Mouse (Mus musculus) intestine, embryonic 16.5 days (tissue): ENCODE measurements around the gene Abcf1. TPM values are rescaled to one million over a fixed set of nuclear protein-coding genes. Genes with fewer than 3 reads are reported as not detected.

Source experiments
- ATAC-seq: fragments of 200-750 bp; cut with Nextera tagmentation; 2 replicates; pipeline ENCODE4 v1.8.0; 2017; ENCODE audit warnings: moderate TSS enrichment, moderate library complexity
- H3K27ac ChIP-seq: fragments of 300-500 bp; sonication (generic); 2 replicates; pipeline ENCODE4 v1.5.1; 2014; ENCODE audit warnings: mild to moderate bottlenecking, low read length
- H3K27me3 ChIP-seq: fragments of 300-500 bp; sonication (generic); replicated peaks from 2 replicates; pipeline ENCODE4 v1.6.1; 2014; ENCODE audit warnings: low read length, control low read depth, mixed read lengths; ENCODE audit not compliant: control insufficient read depth, insufficient read depth
- H3K36me3 ChIP-seq: fragments of 300-500 bp; sonication (generic); 2 replicates; pipeline ENCODE4 v1.6.1; 2014; ENCODE audit warnings: low read length, control low read depth; ENCODE audit not compliant: control insufficient read depth, insufficient read depth
- H3K4me1 ChIP-seq: fragments of 300-500 bp; sonication (generic); 2 replicates; pipeline ENCODE4 v1.6.1; 2014; ENCODE audit warnings: low read length, control low read depth, mixed read lengths; ENCODE audit not compliant: control insufficient read depth, insufficient read depth
- H3K4me2 ChIP-seq: fragments of 300-500 bp; sonication (generic); 2 replicates; pipeline ENCODE4 v1.6.1; 2014; ENCODE audit warnings: low read depth, low read length, control low read depth
- H3K4me3 ChIP-seq: fragments of 300-500 bp; sonication (generic); 2 replicates; pipeline ENCODE4 v1.5.1; 2014; ENCODE audit warnings: mild to moderate bottlenecking, low read length
- H3K9ac ChIP-seq: fragments of 300-500 bp; sonication (generic); 2 replicates; pipeline ENCODE4 v1.6.1; 2014; ENCODE audit warnings: low read depth, low read length
- H3K9me3 ChIP-seq: fragments of 300-500 bp; sonication (generic); 2 replicates; pipeline ENCODE4 v1.6.1; 2016; ENCODE audit warnings: low read length, control low read depth; ENCODE audit not compliant: control insufficient read depth
- WGBS: fragments of 180-500 bp; shearing (Covaris S2); extraction: QIAGEN DNeasy Blood & Tissue Kit; methylation state at CpG from one replicate; pipeline ENCODE4 v1.1.7; 2014; 5-methylcytosine and 5-hydroxymethylcytosine counted together
- polyA plus RNA-seq: library from polyadenylated mRNA; unstranded; fragments of >200 nt; fragmentation: Nextera tagmentation; extraction: Ambion mirVana; gene quantifications from 2 replicates; pipeline ENCODE4 v1.2.1, GENCODE M21; 2015

The Abcf1 gene
- polyA plus RNA-seq, 1 experiment from 2014 or later: 88.5 TPM

- Histone ChIP-seq H3K27ac (no peak overlapping the region), H3K36me3 (no peaks in the 10 kb centered on the region), H3K4me2 (no peak overlapping the region), H3K4me3 (no peak overlapping the region), H3K9me3 (no peaks in the 10 kb centered on the region; the same call in 1 of the 2 replicates), H3K9ac (no peak overlapping the region), H3K27me3 (no peaks in the 10 kb centered on the region), H3K4me1 (peaks cover 9% of the 10 kb centered on the region; the same call in 1 of the 2 replicates)
- WGBS: 65% methylated on average over 4 of the region's 4 CpGs
- ATAC-seq: no peak
Observed at GRCm38 (mm10) chr17:36000349-36000748, 30.8 kb upstream of the Abcf1 start.

DNA sequence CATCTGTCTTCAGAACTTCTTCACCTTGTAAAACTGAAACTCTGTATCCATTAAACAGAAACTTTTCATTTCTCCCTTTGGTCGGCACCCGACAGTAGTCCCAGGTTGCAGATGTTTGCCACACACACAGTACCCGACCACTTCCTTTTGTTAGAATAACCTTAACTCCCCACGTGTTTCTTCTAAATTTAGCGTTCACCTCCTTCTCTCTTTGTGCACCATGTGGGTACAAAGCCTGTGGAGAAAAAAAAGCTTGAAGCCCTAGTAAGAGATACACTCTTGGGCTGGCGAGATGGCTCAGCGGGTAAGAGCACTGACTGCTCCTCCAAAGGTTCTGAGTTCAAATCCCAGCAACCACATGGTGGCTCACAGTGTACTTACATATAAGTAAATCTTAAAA is 29.8 kb upstream of the Abcf1 start:
- Histone ChIP-seq H3K4me1 (peaks cover 11% of the 10 kb centered on the region; the same call in 1 of the 2 replicates), H3K9me3 (no peaks in the 10 kb centered on the region; the same call in 1 of the 2 replicates), H3K36me3 (no peaks in the 10 kb centered on the region), H3K9ac (no peak overlapping the region), H3K4me2 (no peak overlapping the region), H3K27ac (no peak overlapping the region), H3K27me3 (no peaks in the 10 kb centered on the region), H3K4me3 (no peak overlapping the region)
- ATAC-seq: no peak
- 82% methylated on average over 7 of the region's 7 CpGs for WGBS

DNA sequence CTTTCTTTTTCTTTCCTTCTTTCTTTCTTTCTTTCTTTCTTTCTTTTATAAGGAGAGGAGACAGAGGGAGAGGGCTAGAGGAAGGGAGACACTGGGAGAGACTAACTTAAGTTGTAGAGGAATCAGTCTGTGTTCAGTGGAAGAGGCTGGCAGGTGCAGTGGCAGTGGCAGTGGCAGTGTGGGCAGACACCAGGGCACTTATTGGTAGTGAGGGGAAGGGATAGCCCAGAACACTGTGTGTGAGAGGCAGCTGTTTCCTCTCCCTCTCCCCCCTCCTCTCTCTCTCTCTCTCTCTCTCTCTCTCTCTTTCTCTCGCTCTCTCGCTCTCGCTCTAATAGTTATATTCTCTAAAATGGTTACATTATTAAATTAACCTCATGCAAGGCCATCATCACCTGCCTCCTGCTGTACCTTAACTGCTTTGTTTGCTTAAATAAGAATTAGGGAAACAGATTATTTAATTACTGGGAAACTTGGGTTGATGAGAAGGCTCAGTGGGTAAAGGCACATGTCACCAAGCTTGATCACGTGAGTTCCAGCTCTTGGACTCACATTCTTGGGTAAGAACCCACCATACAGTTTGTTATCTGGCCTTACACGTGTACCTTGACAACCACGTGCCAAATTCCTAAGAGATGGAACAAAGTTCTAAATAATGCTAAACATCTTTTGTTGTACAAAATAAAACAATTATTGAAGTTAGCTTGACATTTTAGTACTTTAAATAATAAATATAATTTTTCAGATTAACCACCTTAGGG is 29.2 kb upstream of the Abcf1 start:
- Histone ChIP-seq H3K4me2 (no peak overlapping the region), H3K36me3 (no peaks in the 10 kb centered on the region), H3K4me3 (no peak overlapping the region), H3K4me1 (peaks cover 11% of the 10 kb centered on the region; the same call in 1 of the 2 replicates), H3K9ac (no peak overlapping the region), H3K27me3 (no peaks in the 10 kb centered on the region), H3K27ac (no peak overlapping the region), H3K9me3 (no peaks in the 10 kb centered on the region; the same call in 1 of the 2 replicates)
- WGBS: 86% methylated on average over 6 of the region's 6 CpGs
- ATAC-seq: no peak

- 63% methylated on average over 12 of the region's 12 CpGs for WGBS
- Histone ChIP-seq H3K27ac (no peak overlapping the region), H3K4me3 (no peak overlapping the region), H3K27me3 (no peaks in the 10 kb centered on the region), H3K36me3 (no peaks in the 10 kb centered on the region), H3K4me2 (no peak overlapping the region), H3K9me3 (no peaks in the 10 kb centered on the region; the same call in 1 of the 2 replicates), H3K9ac (no peak overlapping the region), H3K4me1 (peaks cover 11% of the 10 kb centered on the region; the same call in 1 of the 2 replicates)
- ATAC-seq: no peak
Observed at GRCm38 (mm10) chr17:35997713-35998510, 28.4 kb upstream of the Abcf1 start.

GRCm38 (mm10) chr17:35996949-35997348 is 27.4 kb upstream of the Abcf1 start:
- Histone ChIP-seq H3K27me3 (no peaks in the 10 kb centered on the region), H3K4me2 (no peak overlapping the region), H3K9me3 (no peaks in the 10 kb centered on the region), H3K4me1 (peaks cover 12% of the 10 kb centered on the region; the same call in 1 of the 2 replicates), H3K27ac (no peak overlapping the region), H3K9ac (no peak overlapping the region), H3K36me3 (no peaks in the 10 kb centered on the region), H3K4me3 (no peak overlapping the region)
- WGBS: under 1% methylated on average over 11 of the region's 11 CpGs
- ATAC-seq: peak; percentile 64

GRCm38 (mm10) chr17:35994879-35995240 is 25.3 kb upstream of the Abcf1 start:
- no peak overlapping the region for H3K27ac ChIP-seq
- WGBS: 1% methylated on average over 14 of the region's 14 CpGs

GRCm38 (mm10) chr17:35994175-35994878 is 24.8 kb upstream of the Abcf1 start:
- peaks cover 7% of the 10 kb centered on the region; the same call in 1 of the 2 replicates for H3K4me1 ChIP-seq
- H3K36me3 ChIP-seq: no peaks in the 10 kb centered on the region
- 0 out of 2 replicates have a peak overlapping the region, but pooled peaks have one; percentile 12 for H3K27ac ChIP-seq
- H3K9me3 ChIP-seq: no peaks in the 10 kb centered on the region
- H3K4me3 ChIP-seq: peak overlapping the region; percentile 55
- H3K27me3 ChIP-seq: no peaks in the 10 kb centered on the region
- ATAC-seq: peak; percentile 69
- peak overlapping the region; percentile 63 for H3K4me2 ChIP-seq
- H3K9ac ChIP-seq: peak overlapping the region; percentile 51
- WGBS: 4% methylated on average over 31 of the region's 31 CpGs

More at GRCm38 (mm10) chr17:35994879-35995240, 25.3 kb upstream of the Abcf1 start:
- H3K4me3 ChIP-seq: peak overlapping the region; percentile 55
- no peaks in the 10 kb centered on the region for H3K36me3 ChIP-seq
- no peaks in the 10 kb centered on the region for H3K27me3 ChIP-seq
- peak overlapping the region; percentile 51 for H3K9ac ChIP-seq
- peak overlapping the region; percentile 63 for H3K4me2 ChIP-seq
- H3K4me1 ChIP-seq: peaks cover 7% of the 10 kb centered on the region; the same call in 1 of the 2 replicates
- H3K9me3 ChIP-seq: no peaks in the 10 kb centered on the region
- no peak for ATAC-seq

GRCm38 (mm10) chr17:35993675-35994074 is 24.1 kb upstream of the Abcf1 start:
- WGBS: 6% methylated on average over 17 of the region's 17 CpGs
- no peak overlapping the region for H3K9ac ChIP-seq

DNA sequence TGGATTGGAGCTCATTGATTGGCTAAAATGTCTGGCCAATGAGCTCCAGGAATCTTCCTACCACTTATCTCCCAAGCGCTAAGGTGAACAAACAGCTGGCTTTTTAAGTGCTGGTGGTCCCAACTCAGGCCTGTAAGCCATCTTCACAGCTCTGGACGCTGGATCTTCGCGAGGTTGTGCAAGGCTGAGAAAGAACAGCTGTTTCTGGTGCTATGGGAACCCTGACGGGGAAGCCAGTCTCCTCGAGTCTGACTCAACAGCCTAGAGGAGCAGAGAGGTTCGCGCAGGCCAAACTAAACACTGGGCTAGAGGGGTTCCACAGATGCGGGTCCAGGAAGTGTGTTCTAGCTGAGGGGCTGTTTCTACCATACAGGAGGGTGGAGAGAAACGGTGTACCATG is 22.2 kb upstream of the Abcf1 start:
- H3K4me3 ChIP-seq: no peak overlapping the region
- no peak overlapping the region for H3K27ac ChIP-seq
- no peak for ATAC-seq
- no peak overlapping the region for H3K9ac ChIP-seq
- peaks cover 7% of the 10 kb centered on the region; the same call in 1 of the 2 replicates for H3K4me1 ChIP-seq
- H3K4me2 ChIP-seq: no peak overlapping the region
- 28% methylated on average over 10 of the region's 10 CpGs for WGBS
- peaks cover 4% of the 10 kb centered on the region; the same call in 1 of the 2 replicates for H3K36me3 ChIP-seq
- H3K9me3 ChIP-seq: no peaks in the 10 kb centered on the region
- H3K27me3 ChIP-seq: no peaks in the 10 kb centered on the region

More at GRCm38 (mm10) chr17:35993675-35994074, 24.1 kb upstream of the Abcf1 start:
- peak; percentile 63 for ATAC-seq
- Histone ChIP-seq H3K27ac (no peak overlapping the region), H3K4me3 (peak overlapping the region; percentile 29), H3K27me3 (no peaks in the 10 kb centered on the region), H3K4me2 (peak overlapping the region; percentile 51), H3K36me3 (no peaks in the 10 kb centered on the region), H3K9me3 (no peaks in the 10 kb centered on the region), H3K4me1 (peaks cover 7% of the 10 kb centered on the region; the same call in 1 of the 2 replicates)
